Mouse (Mus musculus): ENCODE results near the gene Mef2b.

Gene Mef2b

GRCm38 (mm10) chr8:70139026-70139857 is at the start of gene Mef2b, which contains the start of the genes Rfxank and Borcs8:
TSS of gene Mef2b (plus strand) at chr8:70139711.
TSS of gene Rfxank (minus strand) at chr8:70139154.
TSS of gene Borcs8 (plus strand) at chr8:70139499.
- peak; percentile 99 for DNase-seq

GRCm38 (mm10) chr8:70092786-70093185 is 46.7 kb upstream of the Mef2b start:
- DNase-seq = no peak

- no peak for DNase-seq
Observed at GRCm38 (mm10) chr8:70099276-70099675, 40.2 kb upstream of the Mef2b start.

- no peak for DNase-seq
Observed at GRCm38 (mm10) chr8:70100241-70100640, 39.3 kb upstream of the Mef2b start.

GRCm38 (mm10) chr8:70104506-70104905 is 35.0 kb upstream of the Mef2b start:
- DNase-seq = peak; percentile 46 to 64

- DNase-seq = no peak
Observed at GRCm38 (mm10) chr8:70104922-70105321, 34.6 kb upstream of the Mef2b start.

GRCm38 (mm10) chr8:70110451-70110850 is 29.1 kb upstream of the Mef2b start:
- no peak for DNase-seq

GRCm38 (mm10) chr8:70111192-70111795 is 28.2 kb upstream of the Mef2b start:
- no peak for DNase-seq

- no peak for DNase-seq
Observed at GRCm38 (mm10) chr8:70112401-70113016, 27.0 kb upstream of the Mef2b start.

- no peak for DNase-seq
Observed at GRCm38 (mm10) chr8:70114488-70114887, 25.0 kb upstream of the Mef2b start.

GRCm38 (mm10) chr8:70114892-70115291 is 24.6 kb upstream of the Mef2b start:
- DNase-seq = no peak

GRCm38 (mm10) chr8:70117611-70118010 is 21.9 kb upstream of the Mef2b start:
- DNase-seq = no peak

- no peak for DNase-seq
Observed at GRCm38 (mm10) chr8:70118726-70119700, 20.5 kb upstream of the Mef2b start.

GRCm38 (mm10) chr8:70120667-70121066 is 18.8 kb upstream of the Mef2b start, which contains the start of gene Ncan:
TSS of gene Ncan (minus strand) at chr8:70120873.
- peak in 1 of 2 experiments; percentile 27 for DNase-seq

- no peak for DNase-seq
Observed at GRCm38 (mm10) chr8:70122863-70123262, 16.6 kb upstream of the Mef2b start.

GRCm38 (mm10) chr8:70124992-70125391 is 14.5 kb upstream of the Mef2b start:
- DNase-seq = no peak

- DNase-seq = no peak
Observed at GRCm38 (mm10) chr8:70128435-70128834, 11.1 kb upstream of the Mef2b start.

GRCm38 (mm10) chr8:70129309-70129952 is 10.1 kb upstream of the Mef2b start:
- DNase-seq = no peak

- DNase-seq = no peak
Observed at GRCm38 (mm10) chr8:70130066-70130465, 9.4 kb upstream of the Mef2b start.

GRCm38 (mm10) chr8:70131166-70131883 is 8.2 kb upstream of the Mef2b start, which contains the start of gene Nr2c2ap:
TSS of gene Nr2c2ap (plus strand) at chr8:70131333.
- DNase-seq = peak; percentile 72 to 85

GRCm38 (mm10) chr8:70134086-70134485 is 5.4 kb upstream of the Mef2b start:
- DNase-seq = no peak
